Mouse (Mus musculus): ENCODE measurements at regions not wholly inside any gene's neighbourhood (a gene's known extent, or its start where the extent isn't known, plus 50 kb on each side); places are given as distances from the start of the nearest gene placed in this dataset.

DNA sequence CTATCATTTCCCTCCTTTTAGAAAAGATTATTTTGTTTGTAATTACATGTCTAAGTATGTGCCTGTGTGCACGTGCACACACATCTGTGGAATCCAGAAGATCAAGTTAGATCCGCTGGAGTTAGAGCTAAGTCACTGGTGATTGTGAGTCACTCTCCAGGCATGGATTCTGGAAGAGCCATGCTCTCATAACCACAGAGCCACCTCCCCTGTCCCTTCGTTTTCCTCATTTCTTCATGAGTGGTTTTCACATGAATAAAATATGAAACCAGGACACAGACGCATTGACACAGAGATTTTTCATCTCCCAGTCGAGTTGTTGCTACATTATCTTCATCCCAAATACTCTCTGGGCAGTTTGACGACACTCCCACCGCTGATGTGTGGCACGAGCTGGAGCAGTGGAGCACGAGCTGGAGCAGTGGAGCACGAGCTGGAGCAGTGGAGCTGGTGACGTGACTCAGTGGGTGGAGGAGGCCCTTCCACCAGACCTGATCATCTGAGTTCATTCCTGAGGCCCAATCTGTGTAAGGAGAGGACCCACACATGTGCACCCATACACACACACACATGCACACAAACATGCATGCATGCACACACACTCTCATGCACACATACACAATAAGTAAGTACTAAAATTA, 106.1 kb upstream of the Dynlrb2 start:
- TF ChIP-seq EP300 (IDR thresholded peaks at IDR 0.05; ENCODE audit: low read depth) (no peak), CTCF (IDR thresholded peaks at IDR 0.05; ENCODE audit: low read depth) (no peak)
- H3K9ac ChIP-seq (replicated peaks) = no peak overlapping the region
- no peaks in the 10 kb centered on the region for H3K9me3 ChIP-seq (ENCODE audit: control insufficient read depth, low read length)
- no peaks in the 10 kb centered on the region for H3K4me1 ChIP-seq (replicated peaks; ENCODE audit: control insufficient read depth in 2 of 2, insufficient read depth in 2 of 2, low read length in 1 of 2)
- H3K4me2 ChIP-seq (ENCODE audit: low read depth) = no peak overlapping the region
- H3K27ac ChIP-seq = no peak overlapping the region
- no peaks in the 10 kb centered on the region for H3K36me3 ChIP-seq (replicated peaks; ENCODE audit: control insufficient read depth, insufficient read depth, low read depth)
- 61% methylated on average over 11 of the region's 11 CpGs for WGBS (ENCODE audit: insufficient replicate concordance)
- no peak for DNase-seq (ENCODE audit: low read depth in 3 of 3, low spot score in 3 of 3)
- no peak overlapping the region for H3K4me3 ChIP-seq (ENCODE audit: insufficient read depth in 1 of 2, low read depth in 2 of 2, low read length in 2 of 2)
- no peak for ATAC-seq (ENCODE audit: insufficient read depth)
- no peaks in the 10 kb centered on the region for H3K27me3 ChIP-seq (ENCODE audit: control insufficient read depth, insufficient read depth, low read length)

DNA sequence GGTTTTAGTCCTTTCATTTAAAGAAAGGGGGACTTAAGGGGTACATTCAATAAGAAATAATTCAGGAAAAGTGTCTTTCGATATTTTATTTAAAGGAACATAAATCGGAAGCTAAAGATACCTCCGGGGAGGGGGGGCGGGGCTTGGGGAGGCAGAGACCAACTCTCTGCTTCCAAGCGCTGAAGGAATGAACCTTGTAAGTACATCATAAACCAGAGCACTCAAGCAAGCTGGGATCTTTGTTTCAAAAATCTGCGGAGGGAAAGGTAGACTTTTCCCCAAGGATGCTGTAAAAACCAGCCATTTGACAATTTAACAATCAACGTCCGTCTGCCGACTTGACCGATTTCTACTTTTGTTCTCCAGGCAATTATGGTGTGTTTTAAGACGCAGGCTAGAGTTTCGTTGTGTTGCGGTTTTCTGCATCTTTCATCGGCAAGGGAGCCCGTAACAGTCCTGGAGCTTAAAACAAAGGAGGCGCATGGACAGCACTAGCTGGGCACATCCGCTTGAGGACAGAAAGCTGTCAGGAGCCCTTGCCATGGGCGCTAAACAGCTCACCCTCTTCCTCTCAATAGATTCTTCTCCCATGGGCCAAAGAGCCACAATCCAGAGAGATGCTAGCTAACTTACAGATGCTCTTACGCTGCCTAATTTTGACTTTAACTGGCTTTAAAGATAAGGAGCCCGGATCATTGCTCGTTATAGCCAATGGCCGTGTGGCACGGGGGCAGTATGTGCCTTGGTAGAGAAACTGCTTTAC, 119.4 kb upstream of the Dynlrb2 start:
- 79% methylated on average over 23 of the region's 23 CpGs for WGBS (ENCODE audit: insufficient replicate concordance)
- Histone ChIP-seq H3K36me3 (replicated peaks; ENCODE audit: control insufficient read depth, insufficient read depth, low read depth) (no peaks in the 10 kb centered on the region), H3K27me3 (ENCODE audit: control insufficient read depth, insufficient read depth, low read length) (no peaks in the 10 kb centered on the region)

DNA sequence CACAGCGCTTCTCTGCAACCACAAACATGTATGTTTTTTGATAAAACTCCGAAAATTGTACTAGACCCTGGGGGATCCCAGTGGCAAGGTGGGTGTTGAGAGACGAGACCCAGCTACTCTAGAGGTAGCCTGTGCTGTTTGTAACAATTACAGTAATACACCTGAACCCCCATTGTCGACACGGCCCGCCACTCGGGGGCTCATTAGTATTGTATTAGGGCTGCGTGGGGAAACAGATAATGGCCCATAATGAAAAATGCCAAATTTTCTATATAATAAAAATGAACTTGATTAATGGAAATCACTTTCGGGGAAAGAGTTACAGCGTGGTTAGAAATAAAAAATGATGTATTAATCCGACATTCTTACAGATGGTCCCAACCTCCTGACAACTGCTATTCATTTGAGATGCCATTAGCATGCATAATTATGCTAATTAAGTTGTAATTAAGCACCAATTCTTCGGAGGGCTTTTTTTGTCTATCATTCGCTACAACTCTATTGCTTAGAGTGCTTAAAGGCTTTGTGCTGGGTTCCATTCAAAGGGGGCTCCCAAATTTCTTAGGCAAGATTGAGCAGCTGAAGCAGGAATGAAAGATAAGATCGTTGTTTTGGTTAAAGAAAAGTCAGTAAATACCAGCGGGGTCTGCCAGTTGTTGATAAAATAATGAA, 120.2 kb upstream of the Dynlrb2 start:
- H3K27me3 ChIP-seq (ENCODE audit: control insufficient read depth, insufficient read depth, low read length) = no peaks in the 10 kb centered on the region
- WGBS (ENCODE audit: insufficient replicate concordance) = 65% methylated on average over 15 of the region's 15 CpGs
- no peak for TF ChIP-seq CTCF (IDR thresholded peaks at IDR 0.05; ENCODE audit: low read depth)
- no peak for TF ChIP-seq EP300 (IDR thresholded peaks at IDR 0.05; ENCODE audit: low read depth)
- no peak overlapping the region for H3K27ac ChIP-seq
- H3K9ac ChIP-seq (replicated peaks) = no peak overlapping the region
- no peaks in the 10 kb centered on the region for H3K9me3 ChIP-seq (ENCODE audit: control insufficient read depth, low read length)
- no peaks in the 10 kb centered on the region for H3K36me3 ChIP-seq (replicated peaks; ENCODE audit: control insufficient read depth, insufficient read depth, low read depth)
- ATAC-seq (ENCODE audit: insufficient read depth) (no peak), DNase-seq (ENCODE audit: low read depth in 3 of 3, low spot score in 3 of 3) (no peak)
- no peaks in the 10 kb centered on the region for H3K4me1 ChIP-seq (replicated peaks; ENCODE audit: control insufficient read depth in 2 of 2, insufficient read depth in 2 of 2, low read length in 1 of 2)
- H3K4me3 ChIP-seq (ENCODE audit: insufficient read depth in 1 of 2, low read depth in 2 of 2, low read length in 2 of 2) = no peak overlapping the region
- no peak overlapping the region for H3K4me2 ChIP-seq (ENCODE audit: low read depth)

More for the DNA sequence above, 119.4 kb upstream of the Dynlrb2 start:
- Histone ChIP-seq H3K4me1 (replicated peaks; ENCODE audit: control insufficient read depth in 2 of 2, insufficient read depth in 2 of 2, low read length in 1 of 2) (no peaks in the 10 kb centered on the region), H3K9ac (replicated peaks) (no peak overlapping the region), H3K9me3 (ENCODE audit: control insufficient read depth, low read length) (no peaks in the 10 kb centered on the region), H3K27ac (no peak overlapping the region), H3K4me2 (ENCODE audit: low read depth) (no peak overlapping the region), H3K4me3 (ENCODE audit: insufficient read depth in 1 of 2, low read depth in 2 of 2, low read length in 2 of 2) (no peak overlapping the region)
- DNase-seq (ENCODE audit: low read depth in 3 of 3, low spot score in 3 of 3) = no peak
- no peak for TF ChIP-seq CTCF (IDR thresholded peaks at IDR 0.05; ENCODE audit: low read depth)
- no peak for TF ChIP-seq EP300 (IDR thresholded peaks at IDR 0.05; ENCODE audit: low read depth)
- no peak for ATAC-seq (ENCODE audit: insufficient read depth)

DNA sequence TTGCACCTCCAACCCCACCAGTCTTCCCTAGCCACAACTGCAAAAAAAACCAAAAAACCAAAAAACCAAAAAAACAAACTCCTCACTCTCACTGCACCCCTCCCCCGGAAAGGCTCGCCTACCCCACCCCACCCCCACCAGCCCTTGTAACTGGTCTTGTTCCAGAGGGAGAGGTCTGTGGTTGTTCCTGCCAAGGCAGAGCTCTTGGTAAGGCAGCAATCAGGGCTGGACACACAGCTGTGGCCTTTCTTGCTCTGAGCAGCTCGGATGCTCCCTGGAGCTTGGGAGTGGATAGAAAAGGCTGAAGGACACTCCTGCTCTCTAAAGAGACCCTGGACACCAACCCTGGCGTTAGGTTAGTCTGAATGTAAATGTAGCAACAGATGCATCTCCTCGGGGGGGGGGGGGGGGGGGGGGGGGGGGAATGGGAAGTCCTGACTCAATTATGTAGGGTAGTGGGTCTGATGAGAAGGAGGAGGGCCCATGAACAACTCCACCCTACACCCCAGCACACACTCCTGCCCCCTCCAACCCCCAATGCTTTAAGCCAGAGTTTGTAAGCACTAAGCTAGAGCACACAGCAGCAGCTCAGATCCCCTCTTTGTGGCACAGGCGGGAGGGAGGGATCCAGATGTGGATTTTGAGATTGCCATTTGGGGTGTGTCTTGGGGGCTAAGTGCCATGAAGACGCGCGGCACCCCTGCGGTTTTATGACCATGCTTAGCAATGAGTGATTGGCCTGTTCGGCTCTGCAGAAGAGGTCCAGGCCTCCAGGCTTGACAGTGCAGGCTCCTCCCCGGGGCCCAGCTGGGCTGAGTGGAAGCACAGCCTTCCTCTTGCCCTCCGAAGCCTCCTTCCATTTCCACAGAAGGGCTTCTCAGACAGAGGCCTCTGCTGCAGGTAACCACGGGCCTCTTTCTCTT, 121.0 kb upstream of the Dynlrb2 start:
- Histone ChIP-seq H3K4me3 (ENCODE audit: insufficient read depth in 1 of 2, low read depth in 2 of 2, low read length in 2 of 2) (no peak overlapping the region), H3K27ac (no peak overlapping the region), H3K9me3 (ENCODE audit: control insufficient read depth, low read length) (no peaks in the 10 kb centered on the region), H3K4me1 (replicated peaks; ENCODE audit: control insufficient read depth in 2 of 2, insufficient read depth in 2 of 2, low read length in 1 of 2) (no peaks in the 10 kb centered on the region), H3K36me3 (replicated peaks; ENCODE audit: control insufficient read depth, insufficient read depth, low read depth) (no peaks in the 10 kb centered on the region), H3K4me2 (ENCODE audit: low read depth) (no peak overlapping the region), H3K9ac (replicated peaks) (no peak overlapping the region), H3K27me3 (ENCODE audit: control insufficient read depth, insufficient read depth, low read length) (no peaks in the 10 kb centered on the region)
- DNase-seq (ENCODE audit: low read depth in 3 of 3, low spot score in 3 of 3) (no peak), ATAC-seq (ENCODE audit: insufficient read depth) (no peak)
- TF ChIP-seq CTCF (IDR thresholded peaks at IDR 0.05; ENCODE audit: low read depth) (no peak), EP300 (IDR thresholded peaks at IDR 0.05; ENCODE audit: low read depth) (no peak)
- 31% methylated on average over 14 of the region's 14 CpGs for WGBS (ENCODE audit: insufficient replicate concordance)

All from liver, embryonic 14.5 days (tissue).